Mouse (Mus musculus): ENCODE data around the gene Hhex. TPM values are rescaled to one million over a fixed set of nuclear protein-coding genes. Genes with fewer than 3 reads are reported as not detected.
A peak's percentile ranks its signal among the peaks of the same experiment; 100 is the strongest.

Gene Hhex
- polyA plus RNA-seq, 1 experiment: 0.74 TPM

DNA sequence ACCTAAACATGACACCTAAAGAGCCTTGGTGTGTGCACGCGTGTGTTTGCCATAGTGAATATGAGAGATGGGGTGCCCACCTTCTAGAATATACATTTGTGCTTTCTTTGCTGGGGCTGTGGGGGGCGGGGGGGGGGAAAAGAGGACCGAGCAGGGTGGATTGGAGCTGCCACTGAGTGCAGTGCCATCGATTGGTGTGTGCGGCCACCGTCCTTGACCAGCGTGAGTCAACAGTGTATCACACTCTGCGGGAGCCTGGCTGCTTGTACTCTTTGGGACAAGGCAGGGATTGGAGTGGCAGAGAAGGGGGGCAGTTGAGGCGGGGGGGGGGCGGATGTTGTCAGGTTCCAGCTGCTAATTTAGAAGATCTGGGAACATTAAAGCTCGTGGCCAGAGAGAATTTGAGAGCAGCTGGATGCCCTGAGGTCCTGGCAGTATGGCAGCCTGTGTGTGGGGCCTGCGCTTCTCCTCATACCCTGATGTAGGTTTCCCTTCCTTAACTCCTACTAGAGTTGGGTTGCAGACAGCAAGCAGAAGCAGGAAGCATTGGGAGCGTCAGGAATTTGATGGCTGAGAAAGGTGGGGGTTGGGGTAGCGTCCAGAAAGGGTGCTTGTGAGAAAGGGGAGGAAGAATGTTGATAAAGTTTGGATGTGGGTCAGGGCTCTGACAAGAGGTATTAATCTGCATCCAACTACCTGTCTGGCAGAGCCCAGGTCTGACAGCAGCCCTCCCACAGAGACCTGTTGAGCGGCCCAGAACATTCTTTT is 6.3 kb downstream of the Hhex start:
- no peaks in the 10 kb centered on the region for H3K27me3 ChIP-seq (ENCODE audit: control insufficient read depth, insufficient read depth, insufficient read length)
- no peaks in the 10 kb centered on the region for H3K79me2 ChIP-seq (ENCODE audit: control insufficient read depth, insufficient read depth)
- H3ac ChIP-seq (ENCODE audit: control insufficient read depth, insufficient read length, low read depth): no peak overlapping the region
- TF ChIP-seq MAX (IDR thresholded peaks at IDR 0.05): no peak
- no peak for TF ChIP-seq MYOG (IDR thresholded peaks at IDR 0.05; ENCODE audit: control insufficient read depth, extremely low read depth, insufficient read length)
- TF ChIP-seq CEBPB (IDR thresholded peaks at IDR 0.05; ENCODE audit: low read depth): no peak
- no peak for TF ChIP-seq CTCF (IDR thresholded peaks at IDR 0.05; ENCODE audit: control insufficient read depth, insufficient read depth, insufficient read length)
- TF ChIP-seq USF1 (IDR thresholded peaks at IDR 0.05; ENCODE audit: low read depth): no peak
- TF ChIP-seq MYOD1 (IDR thresholded peaks at IDR 0.05; ENCODE audit: control insufficient read depth, insufficient read length, low read depth): no peak
- no peak for TF ChIP-seq FOSL1 (IDR thresholded peaks at IDR 0.05; ENCODE audit: insufficient read depth, low read length, poor library complexity, severe bottlenecking)
- no peaks in the 10 kb centered on the region for H3K36me3 ChIP-seq (ENCODE audit: control insufficient read depth, insufficient read depth)
- no peaks in the 10 kb centered on the region for H3K79me3 ChIP-seq (ENCODE audit: low read depth)
- H3K4me3 ChIP-seq (ENCODE audit: insufficient read depth, poor library complexity, severe bottlenecking): no peak overlapping the region

DNA sequence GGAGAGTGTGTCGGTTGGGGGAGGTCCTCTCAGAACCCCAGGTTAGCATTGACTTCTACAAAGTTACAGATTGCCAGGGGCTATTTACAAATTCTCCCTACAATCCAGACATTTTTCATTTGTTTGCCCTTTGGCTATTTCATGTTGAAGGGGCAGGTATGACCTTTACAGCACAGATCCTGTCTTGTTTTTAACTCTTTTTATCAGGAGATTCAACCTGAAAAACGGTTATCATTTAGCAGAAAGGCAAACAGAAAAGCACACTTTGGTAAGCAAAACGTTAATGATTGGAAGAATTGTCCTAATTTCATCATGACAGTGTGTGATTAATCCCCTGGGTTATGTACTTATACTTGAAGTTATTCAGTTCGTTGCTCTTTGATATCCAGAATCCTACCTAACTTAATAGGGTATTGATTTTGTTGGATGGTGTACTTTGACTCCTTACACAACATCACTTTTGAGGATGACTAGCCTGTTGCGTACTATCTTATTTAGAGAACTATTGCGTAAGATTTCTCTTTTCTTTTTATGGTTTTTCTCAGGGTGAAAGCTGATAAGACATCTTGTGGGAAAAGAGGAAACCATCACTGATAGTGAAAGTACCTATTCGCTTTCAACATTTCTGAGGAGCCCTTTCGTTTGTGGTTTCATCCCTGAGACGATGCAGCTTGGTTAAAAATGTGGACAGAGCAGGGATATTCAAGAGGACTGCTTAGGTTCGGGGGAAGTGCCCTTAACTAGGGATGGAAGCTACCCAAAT is 8.1 kb downstream of the Hhex start:
- Histone ChIP-seq H3K79me2 (ENCODE audit: control insufficient read depth, insufficient read depth) (no peaks in the 10 kb centered on the region), H3K36me3 (ENCODE audit: control insufficient read depth, insufficient read depth) (no peaks in the 10 kb centered on the region)
- TF ChIP-seq CEBPB (IDR thresholded peaks at IDR 0.05; ENCODE audit: low read depth) (peak; percentile 41), MYOD1 (IDR thresholded peaks at IDR 0.05; ENCODE audit: control insufficient read depth, insufficient read length, low read depth) (no peak)

DNA sequence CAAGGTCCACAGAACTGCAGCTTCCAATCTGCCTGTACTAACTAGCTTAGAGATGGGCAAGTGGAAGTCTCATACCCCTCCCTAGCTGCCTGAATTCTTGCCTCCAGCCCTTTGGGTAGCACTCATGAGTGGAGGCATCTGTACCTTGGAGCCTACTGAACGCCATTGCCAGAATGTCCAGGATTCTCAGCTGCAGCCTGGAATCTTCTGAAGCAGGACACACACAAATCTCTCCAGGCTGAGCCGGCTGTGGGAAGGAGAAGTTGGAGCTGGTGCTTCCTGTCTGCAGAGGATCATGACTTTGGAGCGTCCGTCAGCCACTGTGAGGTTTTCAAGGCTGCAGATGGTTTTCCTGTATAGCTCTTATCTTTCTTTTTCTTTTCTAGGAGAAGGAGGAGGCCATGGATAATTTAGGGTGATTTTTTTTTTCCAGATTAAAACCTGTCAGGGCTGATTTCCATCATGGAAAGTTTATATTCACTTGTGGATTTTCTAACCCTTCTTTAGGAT is 9.1 kb downstream of the Hhex start:
- TF ChIP-seq CTCF (IDR thresholded peaks at IDR 0.05; ENCODE audit: control insufficient read depth, insufficient read depth, insufficient read length) (no peak), MAX (IDR thresholded peaks at IDR 0.05) (no peak), USF1 (IDR thresholded peaks at IDR 0.05; ENCODE audit: low read depth) (no peak), CEBPB (IDR thresholded peaks at IDR 0.05; ENCODE audit: low read depth) (no peak), MYOD1 (IDR thresholded peaks at IDR 0.05; ENCODE audit: control insufficient read depth, insufficient read length, low read depth) (no peak), FOSL1 (IDR thresholded peaks at IDR 0.05; ENCODE audit: insufficient read depth, low read length, poor library complexity, severe bottlenecking) (no peak), MYOG (IDR thresholded peaks at IDR 0.05; ENCODE audit: control insufficient read depth, extremely low read depth, insufficient read length) (no peak)
- Histone ChIP-seq H3K79me3 (ENCODE audit: low read depth) (no peaks in the 10 kb centered on the region), H3K79me2 (ENCODE audit: control insufficient read depth, insufficient read depth) (no peaks in the 10 kb centered on the region), H3ac (ENCODE audit: control insufficient read depth, insufficient read length, low read depth) (no peak overlapping the region), H3K27me3 (ENCODE audit: control insufficient read depth, insufficient read depth, insufficient read length) (no peaks in the 10 kb centered on the region), H3K4me3 (ENCODE audit: insufficient read depth, poor library complexity, severe bottlenecking) (no peak overlapping the region), H3K36me3 (ENCODE audit: control insufficient read depth, insufficient read depth) (no peaks in the 10 kb centered on the region)

More for the DNA sequence above, 8.1 kb downstream of the Hhex start:
- H3K27me3 ChIP-seq (ENCODE audit: control insufficient read depth, insufficient read depth, insufficient read length): no peaks in the 10 kb centered on the region
- H3ac ChIP-seq (ENCODE audit: control insufficient read depth, insufficient read length, low read depth): no peak overlapping the region
- H3K79me3 ChIP-seq (ENCODE audit: low read depth): no peaks in the 10 kb centered on the region
- no peak overlapping the region for H3K4me3 ChIP-seq (ENCODE audit: insufficient read depth, poor library complexity, severe bottlenecking)

DNA sequence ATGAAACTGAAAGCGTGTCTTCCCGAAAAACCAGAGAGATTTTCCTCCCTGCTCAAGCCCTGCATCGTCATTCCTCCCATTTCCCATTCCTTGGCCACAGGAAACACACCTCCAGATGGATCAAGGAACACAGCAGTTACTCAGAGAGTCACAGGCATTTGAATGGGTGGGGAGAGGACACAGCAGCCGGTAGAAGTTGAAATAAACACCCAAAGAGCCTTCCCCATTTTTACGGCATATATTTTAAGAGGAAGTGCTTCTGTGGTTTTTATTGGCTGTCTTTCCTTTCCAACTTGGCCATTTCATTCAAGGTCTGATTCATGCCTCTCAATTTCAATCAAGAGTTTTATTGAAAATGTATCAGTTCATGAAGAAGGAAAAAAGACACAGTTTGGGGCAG is 13.6 kb downstream of the Hhex start:
- Histone ChIP-seq H3K79me3 (ENCODE audit: low read depth) (no peaks in the 10 kb centered on the region), H3ac (ENCODE audit: control insufficient read depth, insufficient read length, low read depth) (no peak overlapping the region), H3K79me2 (ENCODE audit: control insufficient read depth, insufficient read depth) (no peaks in the 10 kb centered on the region), H3K36me3 (ENCODE audit: control insufficient read depth, insufficient read depth) (no peaks in the 10 kb centered on the region), H3K4me3 (ENCODE audit: insufficient read depth, poor library complexity, severe bottlenecking) (no peak overlapping the region), H3K27me3 (ENCODE audit: control insufficient read depth, insufficient read depth, insufficient read length) (no peaks in the 10 kb centered on the region)
- no peak for TF ChIP-seq CEBPB (IDR thresholded peaks at IDR 0.05; ENCODE audit: low read depth)

DNA sequence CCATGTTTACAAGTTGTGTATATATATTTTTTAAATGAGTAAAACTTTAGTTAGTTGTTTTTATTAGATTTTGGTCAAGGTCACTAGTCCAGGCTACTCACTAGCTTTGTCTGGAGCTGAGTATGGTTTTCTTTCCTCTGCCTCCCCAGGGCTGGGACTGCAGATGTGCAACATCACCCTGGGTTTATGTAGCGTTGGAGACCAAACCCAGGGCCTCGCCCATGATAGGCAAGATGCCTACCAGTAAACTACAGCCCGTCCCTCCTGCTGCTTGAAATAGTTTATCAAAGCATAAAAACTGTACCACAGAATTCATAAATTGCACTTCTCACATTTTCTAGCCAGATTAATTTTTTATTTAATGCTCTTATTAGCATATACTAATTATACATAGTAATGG is 14.6 kb downstream of the Hhex start:
- H3K27me3 ChIP-seq (ENCODE audit: control insufficient read depth, insufficient read depth, insufficient read length): no peaks in the 10 kb centered on the region
- H3K4me3 ChIP-seq (ENCODE audit: insufficient read depth, poor library complexity, severe bottlenecking): no peak overlapping the region
- H3ac ChIP-seq (ENCODE audit: control insufficient read depth, insufficient read length, low read depth): no peak overlapping the region
- H3K79me2 ChIP-seq (ENCODE audit: control insufficient read depth, insufficient read depth): no peaks in the 10 kb centered on the region
- TF ChIP-seq USF1 (IDR thresholded peaks at IDR 0.05; ENCODE audit: low read depth) (no peak), FOSL1 (IDR thresholded peaks at IDR 0.05; ENCODE audit: insufficient read depth, low read length, poor library complexity, severe bottlenecking) (no peak), CTCF (IDR thresholded peaks at IDR 0.05; ENCODE audit: control insufficient read depth, insufficient read depth, insufficient read length) (no peak), MAX (IDR thresholded peaks at IDR 0.05) (no peak), CEBPB (IDR thresholded peaks at IDR 0.05; ENCODE audit: low read depth) (no peak)
- H3K79me3 ChIP-seq (ENCODE audit: low read depth): no peaks in the 10 kb centered on the region
- H3K36me3 ChIP-seq (ENCODE audit: control insufficient read depth, insufficient read depth): no peaks in the 10 kb centered on the region

DNA sequence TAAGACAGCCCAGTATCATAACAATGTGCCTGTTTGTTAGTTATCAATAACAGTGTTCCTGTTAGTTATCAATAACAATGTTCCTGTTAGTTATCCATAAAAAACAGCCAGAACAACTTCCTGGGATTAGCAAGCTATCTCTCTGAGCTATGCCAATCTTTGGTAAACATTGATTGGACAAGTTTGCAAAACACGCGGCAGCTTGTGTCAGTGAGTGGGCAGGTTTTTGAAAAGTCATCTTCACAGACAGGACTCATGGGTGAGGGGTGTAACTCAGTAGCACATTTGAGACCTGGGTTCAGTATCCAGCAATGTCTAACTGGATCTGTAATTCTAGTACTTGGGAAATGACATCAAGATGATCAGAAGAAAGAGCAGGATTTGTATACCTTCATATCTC is 20.9 kb downstream of the Hhex start:
- TF ChIP-seq MYOD1 (IDR thresholded peaks at IDR 0.05; ENCODE audit: control insufficient read depth, insufficient read length, low read depth): no peak
- TF ChIP-seq CEBPB (IDR thresholded peaks at IDR 0.05; ENCODE audit: low read depth): no peak
- TF ChIP-seq CTCF (IDR thresholded peaks at IDR 0.05; ENCODE audit: control insufficient read depth, insufficient read depth, insufficient read length): no peak
- TF ChIP-seq FOSL1 (IDR thresholded peaks at IDR 0.05; ENCODE audit: insufficient read depth, low read length, poor library complexity, severe bottlenecking): no peak
- TF ChIP-seq MYOG (IDR thresholded peaks at IDR 0.05; ENCODE audit: control insufficient read depth, extremely low read depth, insufficient read length): no peak
- no peak for TF ChIP-seq USF1 (IDR thresholded peaks at IDR 0.05; ENCODE audit: low read depth)
- TF ChIP-seq MAX (IDR thresholded peaks at IDR 0.05): no peak
- H3K79me3 ChIP-seq (ENCODE audit: low read depth): no peaks in the 10 kb centered on the region
- no peak overlapping the region for H3ac ChIP-seq (ENCODE audit: control insufficient read depth, insufficient read length, low read depth)
- H3K27me3 ChIP-seq (ENCODE audit: control insufficient read depth, insufficient read depth, insufficient read length): no peaks in the 10 kb centered on the region
- no peaks in the 10 kb centered on the region for H3K79me2 ChIP-seq (ENCODE audit: control insufficient read depth, insufficient read depth)
- H3K4me3 ChIP-seq (ENCODE audit: insufficient read depth, poor library complexity, severe bottlenecking): no peak overlapping the region
- H3K36me3 ChIP-seq (ENCODE audit: control insufficient read depth, insufficient read depth): no peaks in the 10 kb centered on the region
